Mouse (Mus musculus): ENCODE data around the gene Eif1b. TPM values are rescaled to one million over a fixed set of nuclear protein-coding genes. Genes with fewer than 3 reads are reported as not detected.
A peak's percentile ranks its signal among the peaks of the same experiment; 100 is the strongest.

Eif1b gene
- total RNA-seq (2021): 100 to 1,000 TPM; 197 to 222 TPM
- long read RNA-seq, experiment 1, transcript Eif1b-201 (4 exons, 1,035 nt): major isoform, 123 of 134 reads
- long read RNA-seq, experiment 1, partial matches to known transcripts: 8 of 134 reads
- long read RNA-seq, experiment 1, other reads (novel, unspliced or antisense): 3 of 134 reads
- long read RNA-seq, experiment 2, transcript Eif1b-201 (4 exons, 1,035 nt): major isoform, 241 of 282 reads
- long read RNA-seq, experiment 2, partial matches to known transcripts: 34 of 282 reads
- long read RNA-seq, experiment 2, other reads (novel, unspliced or antisense): 7 of 282 reads

DNA sequence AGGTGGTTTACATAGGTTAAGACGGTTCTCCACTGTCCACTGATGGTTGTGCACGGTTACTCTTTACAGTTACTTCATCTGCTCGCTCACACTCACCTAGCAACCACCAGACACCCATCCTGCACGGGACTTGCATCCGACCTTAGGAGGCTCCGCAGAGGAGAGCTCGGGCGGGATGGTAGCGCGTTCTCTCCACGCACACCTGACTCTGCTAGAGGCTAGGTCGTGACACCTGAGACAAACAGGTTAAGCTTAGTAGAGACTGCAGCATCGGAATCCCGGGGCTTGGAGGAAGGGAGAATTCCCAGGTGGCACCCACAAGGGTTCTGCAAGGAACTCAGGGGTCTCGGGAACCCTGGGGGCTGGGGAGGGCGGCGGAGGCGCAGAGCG lies at the start of gene Eif1b:
Eif1b (plus strand) TSS at position 223 of the 390 bp plus-strand sequence.
- no peak for DNase-seq (ENCODE audit: low spot score in 2 of 2)

- peak; percentile 56 to 66 for DNase-seq (ENCODE audit: low spot score in 2 of 2)
Observed at GRCm38 (mm10) chr9:120444642-120445041, 47.4 kb upstream of the Eif1b start.

DNA sequence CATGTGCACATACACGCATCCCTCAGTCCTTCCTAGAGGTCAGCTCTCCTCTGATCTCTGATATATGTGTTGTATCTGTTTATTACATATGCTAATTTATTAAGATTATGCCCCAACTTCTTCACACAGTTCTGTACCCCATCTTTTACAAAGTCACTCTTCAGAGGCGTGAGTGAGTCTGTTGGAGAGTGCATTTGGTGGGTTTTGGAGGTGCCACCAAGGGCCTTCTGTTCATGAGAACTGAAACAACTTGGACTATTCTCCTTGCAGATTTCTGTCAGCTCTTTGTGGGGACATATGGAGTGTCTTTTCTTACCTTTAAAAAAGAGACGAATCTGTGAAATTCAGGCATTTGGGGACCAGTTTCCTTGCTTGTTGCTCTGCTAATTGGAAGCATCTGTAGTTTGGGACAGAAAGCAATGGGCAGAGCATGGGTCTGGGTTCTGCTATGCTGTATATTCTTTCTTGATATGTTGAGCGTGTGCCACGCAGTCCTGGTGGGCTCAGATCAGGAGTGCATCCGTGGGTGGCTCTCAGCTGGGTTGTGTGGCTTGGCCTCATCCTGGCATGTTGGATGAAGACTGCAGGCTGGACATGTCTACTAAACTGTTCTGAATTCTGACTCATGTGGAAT lies 42.2 kb upstream of the Eif1b start:
- no peak for DNase-seq (ENCODE audit: low spot score in 2 of 2)

DNA sequence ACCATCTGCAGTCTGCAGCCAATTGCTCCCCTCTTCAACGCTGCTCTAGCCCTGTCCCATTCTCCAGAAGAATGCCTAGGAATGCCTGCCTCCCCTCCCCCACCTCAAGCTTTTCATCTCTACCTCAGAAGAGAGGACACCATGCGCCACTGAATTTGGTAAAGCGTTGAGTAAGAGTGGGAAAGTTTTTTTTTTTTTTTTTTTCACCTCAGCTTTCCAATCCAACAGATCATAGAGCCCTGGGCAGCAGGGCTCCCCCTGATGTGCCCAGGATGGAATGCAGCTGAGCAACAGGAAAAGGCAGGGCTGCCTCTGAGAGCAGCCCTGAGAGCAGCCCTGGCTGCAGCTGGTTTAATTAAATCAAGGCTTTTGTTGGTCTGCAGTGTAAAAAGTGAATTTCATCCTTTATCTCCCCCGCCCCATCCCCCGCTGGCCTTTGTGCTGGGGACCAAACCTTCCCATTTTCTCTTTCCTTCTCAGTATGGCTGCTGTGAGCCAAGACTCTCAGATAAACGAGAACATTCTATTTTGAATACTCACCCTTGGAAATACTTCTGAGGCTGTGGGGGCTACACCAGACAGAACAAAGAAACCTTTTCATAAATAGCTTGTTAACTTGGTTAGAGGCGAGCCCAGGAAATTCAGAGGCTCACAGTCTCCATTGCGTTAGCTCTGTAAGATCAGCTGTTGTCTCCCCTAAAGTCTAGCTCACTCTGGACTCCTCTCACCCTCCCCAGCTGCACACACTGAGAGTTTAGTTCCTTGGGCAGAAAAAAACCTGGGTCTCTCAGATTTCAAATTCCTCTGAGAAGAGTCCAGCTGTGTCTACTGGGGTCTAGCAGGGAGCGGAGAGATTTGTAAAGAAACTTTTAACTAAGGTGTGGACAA lies 36.0 kb upstream of the Eif1b start:
- DNase-seq (ENCODE audit: low spot score in 2 of 2): peak; percentile 41 to 76

DNA sequence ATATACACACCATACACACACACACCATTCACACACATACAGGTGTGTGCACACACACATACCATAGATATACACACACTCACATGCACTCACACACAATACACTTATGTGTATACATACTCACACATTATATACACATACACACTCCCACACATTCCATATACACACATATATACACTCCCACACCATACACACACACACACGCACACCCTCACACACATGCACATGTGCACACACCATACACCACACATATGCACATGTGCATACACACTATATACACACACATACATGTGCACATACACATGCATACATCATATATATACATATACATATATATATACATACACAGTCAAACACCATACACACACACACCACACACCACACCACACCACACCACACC lies 21.6 kb upstream of the Eif1b start:
- DNase-seq (ENCODE audit: low spot score in 2 of 2): no peak

GRCm38 (mm10) chr9:120481644-120482043 lies 10.4 kb upstream of the Eif1b start:
- DNase-seq (ENCODE audit: low spot score in 2 of 2): no peak

GRCm38 (mm10) chr9:120482382-120482781 lies 9.7 kb upstream of the Eif1b start:
- no peak for DNase-seq (ENCODE audit: low spot score in 2 of 2)

GRCm38 (mm10) chr9:120483101-120483500 lies 8.9 kb upstream of the Eif1b start:
- no peak for DNase-seq (ENCODE audit: low spot score in 2 of 2)

GRCm38 (mm10) chr9:120487076-120487475 lies 5.0 kb upstream of the Eif1b start:
- no peak for DNase-seq (ENCODE audit: low spot score in 2 of 2)

- no peak for DNase-seq (ENCODE audit: low spot score in 2 of 2)
Observed at GRCm38 (mm10) chr9:120491509-120491908, 523 bp upstream of the Eif1b start.

- DNase-seq (ENCODE audit: low spot score in 2 of 2): peak; percentile 80
Observed at GRCm38 (mm10) chr9:120492400-120493351, 644 bp downstream of the Eif1b start.

GRCm38 (mm10) chr9:120493781-120494180 lies 1.7 kb downstream of the Eif1b start:
- DNase-seq (ENCODE audit: low spot score in 2 of 2): no peak

DNA sequence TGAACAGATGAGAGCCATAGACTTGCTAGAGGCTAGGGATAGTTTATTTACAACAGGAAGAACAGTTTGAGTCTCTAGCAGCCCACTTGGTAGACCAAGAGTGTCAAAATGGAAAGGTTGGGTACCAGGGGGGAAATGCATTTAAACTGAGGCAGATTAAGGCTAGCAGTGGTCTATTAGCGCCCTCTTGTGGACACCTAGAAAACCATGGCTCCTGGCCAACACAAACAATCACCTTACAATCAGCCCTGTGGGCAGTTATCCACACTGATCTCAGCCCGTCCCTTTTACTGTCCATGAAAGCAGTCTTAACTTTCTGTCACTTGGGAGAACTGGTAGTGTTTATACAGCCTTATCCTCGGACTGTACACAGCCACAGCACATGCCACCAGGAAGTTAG lies 4.7 kb downstream of the Eif1b start:
- DNase-seq (ENCODE audit: low spot score in 2 of 2): peak; percentile 77 to 80

GRCm38 (mm10) chr9:120497983-120498382 lies 6.0 kb downstream of the Eif1b start:
- DNase-seq (ENCODE audit: low spot score in 2 of 2): no peak

- no peak for DNase-seq (ENCODE audit: low spot score in 2 of 2)
Observed at GRCm38 (mm10) chr9:120501191-120501902, 9.3 kb downstream of the Eif1b start.

- peak; percentile 74 to 88 for DNase-seq (ENCODE audit: low spot score in 2 of 2)
Observed at GRCm38 (mm10) chr9:120502013-120502412, 10.0 kb downstream of the Eif1b start.

DNA sequence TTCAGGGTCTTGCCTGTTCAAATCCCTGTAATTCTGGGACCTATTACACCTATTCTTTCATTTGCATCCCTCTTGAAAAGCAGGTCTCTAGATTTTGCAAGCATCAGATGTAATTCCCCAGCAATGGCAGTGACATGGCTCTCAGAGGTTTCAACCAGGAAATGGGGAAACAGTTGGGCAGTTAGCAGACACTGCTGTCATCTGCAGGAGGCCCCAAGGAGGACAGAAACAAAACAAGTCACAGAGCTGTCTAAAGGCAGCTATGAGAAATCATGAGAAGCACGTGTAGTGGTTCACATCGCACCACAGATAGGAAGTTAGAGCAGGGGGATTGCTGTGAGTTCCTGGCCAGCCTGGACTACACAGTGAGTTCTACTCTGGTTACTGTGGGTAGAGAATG lies 12.4 kb downstream of the Eif1b start:
- DNase-seq (ENCODE audit: low spot score in 2 of 2): no peak

GRCm38 (mm10) chr9:120511781-120512180 lies 19.7 kb downstream of the Eif1b start:
- DNase-seq (ENCODE audit: low spot score in 2 of 2): no peak

- DNase-seq (ENCODE audit: low spot score in 2 of 2): no peak
Observed at GRCm38 (mm10) chr9:120516720-120517119, 24.7 kb downstream of the Eif1b start.

DNA sequence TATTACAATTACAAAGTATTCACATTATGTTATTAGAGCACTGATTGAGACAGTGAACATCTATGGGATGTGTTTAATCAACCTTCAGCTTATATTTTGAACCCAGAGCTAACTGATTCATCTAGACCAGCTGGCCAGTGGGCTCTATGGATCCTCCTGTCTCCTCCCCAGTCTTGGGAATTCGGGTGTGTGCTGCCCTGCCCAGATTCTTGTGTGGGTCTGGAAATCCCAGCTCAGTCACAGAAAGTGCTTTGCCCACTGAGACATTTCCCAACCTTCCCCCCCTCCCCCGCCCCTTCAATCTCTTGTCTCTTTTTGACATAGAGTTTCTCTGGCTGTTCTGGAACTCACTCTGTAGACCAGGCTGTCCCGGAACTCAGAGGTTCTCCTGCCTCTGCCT lies 26.9 kb downstream of the Eif1b start:
- DNase-seq (ENCODE audit: low spot score in 2 of 2): no peak
